Mouse (Mus musculus) embryonic facial prominence, embryonic 13.5 days (tissue): ENCODE measurements around the gene Nisch. TPM values are rescaled to one million over a fixed set of nuclear protein-coding genes. Genes with fewer than 3 reads are reported as not detected.

Experiments
- ATAC-seq: fragments of 200-750 bp; cut with Nextera tagmentation; 2 replicates; pipeline ENCODE4 v1.8.0; 2017; ENCODE audit warnings: low read depth; ENCODE audit not compliant: insufficient number of reproducible peaks, insufficient read depth, low FRiP score, low TSS enrichment
- H3K27ac ChIP-seq: fragments of 300-500 bp; sonication (generic); 2 replicates; pipeline ENCODE4 v1.5.1; 2015; ENCODE audit warnings: moderate library complexity, mild to moderate bottlenecking, inconsistent platforms
- H3K27me3 ChIP-seq: fragments of 300-500 bp; sonication (generic); 2 replicates; pipeline ENCODE4 v1.6.1; 2015; ENCODE audit warnings: mild to moderate bottlenecking, inconsistent platforms
- H3K36me3 ChIP-seq: fragments of 300-500 bp; sonication (generic); 2 replicates; pipeline ENCODE4 v1.6.1; 2015; ENCODE audit warnings: mild to moderate bottlenecking, inconsistent platforms
- H3K4me1 ChIP-seq: fragments of 300-500 bp; sonication (generic); 2 replicates; pipeline ENCODE4 v1.6.1; 2015; ENCODE audit warnings: inconsistent platforms
- H3K4me2 ChIP-seq: fragments of 300-500 bp; sonication (generic); 2 replicates; pipeline ENCODE4 v1.6.1; 2015; ENCODE audit warnings: moderate library complexity, mild to moderate bottlenecking, inconsistent platforms
- H3K4me3 ChIP-seq: fragments of 300-500 bp; sonication (generic); 2 replicates; pipeline ENCODE4 v1.5.1; 2015; ENCODE audit warnings: mild to moderate bottlenecking, inconsistent platforms
- H3K9ac ChIP-seq: fragments of 300-500 bp; sonication (generic); 2 replicates; pipeline ENCODE4 v1.6.1; 2015; ENCODE audit warnings: mild to moderate bottlenecking, inconsistent platforms
- H3K9me3 ChIP-seq: fragments of 300-500 bp; sonication (generic); 2 replicates; pipeline ENCODE4 v1.6.1; 2016; ENCODE audit warnings: inconsistent platforms
- WGBS: fragments of 180-500 bp; shearing (Covaris S2); methylation state at CpG from one replicate; pipeline ENCODE4 v1.1.7; 2015; ENCODE audit warnings: mixed read lengths; 5-methylcytosine and 5-hydroxymethylcytosine counted together
- polyA plus RNA-seq: library from polyadenylated mRNA; unstranded; fragments of >200 nt; fragmentation: Nextera tagmentation; extraction: Ambion mirVana; gene quantifications from 2 replicates; pipeline ENCODE4 v1.2.1, GENCODE M21; 2015

The Nisch gene
- polyA plus RNA-seq, 1 experiment from 2014 or later = 415 TPM

GRCm38 (mm10) chr14:31184195-31184594, 32.6 kb downstream of the Nisch start:
- H3K4me1 ChIP-seq = no peaks in the 10 kb centered on the region
- no peaks in the 10 kb centered on the region for H3K27me3 ChIP-seq
- no peak overlapping the region for H3K4me2 ChIP-seq
- no peak overlapping the region for H3K9ac ChIP-seq
- H3K36me3 ChIP-seq = peaks cover 99% of the 10 kb centered on the region
- H3K27ac ChIP-seq = no peak overlapping the region
- 89% methylated on average over 12 of the region's 12 CpGs for WGBS
- no peak overlapping the region for H3K4me3 ChIP-seq
- no peak for ATAC-seq
- H3K9me3 ChIP-seq = no peaks in the 10 kb centered on the region

- no peak overlapping the region for H3K27ac ChIP-seq
- no peak overlapping the region for H3K9ac ChIP-seq
- no peaks in the 10 kb centered on the region for H3K27me3 ChIP-seq
- H3K4me1 ChIP-seq = no peaks in the 10 kb centered on the region
- H3K4me2 ChIP-seq = no peak overlapping the region
- no peak for ATAC-seq
- peaks cover 99% of the 10 kb centered on the region for H3K36me3 ChIP-seq
- no peak overlapping the region for H3K4me3 ChIP-seq
- no peaks in the 10 kb centered on the region for H3K9me3 ChIP-seq
- 87% methylated on average over 5 of the region's 5 CpGs for WGBS
Observed at GRCm38 (mm10) chr14:31183541-31183940, 33.2 kb downstream of the Nisch start.

GRCm38 (mm10) chr14:31182786-31183290, 33.9 kb downstream of the Nisch start:
- H3K9me3 ChIP-seq = no peaks in the 10 kb centered on the region

GRCm38 (mm10) chr14:31181512-31181911, 35.2 kb downstream of the Nisch start:
- Histone ChIP-seq H3K4me3 (no peak overlapping the region), H3K36me3 (peaks cover 98% of the 10 kb centered on the region), H3K27me3 (no peaks in the 10 kb centered on the region), H3K9ac (no peak overlapping the region), H3K27ac (no peak overlapping the region), H3K4me2 (no peak overlapping the region), H3K9me3 (no peaks in the 10 kb centered on the region), H3K4me1 (no peaks in the 10 kb centered on the region)
- no peak for ATAC-seq
- WGBS = 89% methylated on average over 4 of the region's 4 CpGs

More at GRCm38 (mm10) chr14:31182786-31183290, 33.9 kb downstream of the Nisch start:
- no peak overlapping the region for H3K4me2 ChIP-seq
- H3K27me3 ChIP-seq = no peaks in the 10 kb centered on the region
- H3K9ac ChIP-seq = no peak overlapping the region
- no peak for ATAC-seq
- no peak overlapping the region for H3K4me3 ChIP-seq
- 74% methylated on average over 2 of the region's 2 CpGs for WGBS
- H3K27ac ChIP-seq = no peak overlapping the region
- peaks cover 98% of the 10 kb centered on the region for H3K36me3 ChIP-seq
- no peaks in the 10 kb centered on the region for H3K4me1 ChIP-seq

GRCm38 (mm10) chr14:31179677-31180365, 36.9 kb downstream of the Nisch start:
- Histone ChIP-seq H3K36me3 (peaks cover 98% of the 10 kb centered on the region), H3K9me3 (no peaks in the 10 kb centered on the region), H3K27me3 (no peaks in the 10 kb centered on the region), H3K4me3 (no peak overlapping the region), H3K4me1 (no peaks in the 10 kb centered on the region), H3K4me2 (no peak overlapping the region), H3K9ac (no peak overlapping the region), H3K27ac (no peak overlapping the region)
- 93% methylated on average over 11 of the region's 12 CpGs for WGBS
- no peak for ATAC-seq

- Histone ChIP-seq H3K4me3 (no peak overlapping the region), H3K9ac (no peak overlapping the region), H3K27ac (no peak overlapping the region), H3K4me1 (no peaks in the 10 kb centered on the region), H3K27me3 (no peaks in the 10 kb centered on the region), H3K9me3 (no peaks in the 10 kb centered on the region), H3K36me3 (peaks cover 98% of the 10 kb centered on the region), H3K4me2 (no peak overlapping the region)
- 94% methylated on average over 5 of the region's 5 CpGs for WGBS
- no peak for ATAC-seq
Observed at GRCm38 (mm10) chr14:31177715-31178114, 39.0 kb downstream of the Nisch start.

GRCm38 (mm10) chr14:31177287-31177686, 39.5 kb downstream of the Nisch start:
- 88% methylated on average over 16 of the region's 16 CpGs for WGBS
- Histone ChIP-seq H3K9ac (no peak overlapping the region), H3K9me3 (no peaks in the 10 kb centered on the region), H3K27ac (no peak overlapping the region), H3K4me1 (no peaks in the 10 kb centered on the region), H3K36me3 (peaks cover 98% of the 10 kb centered on the region), H3K4me3 (no peak overlapping the region), H3K27me3 (no peaks in the 10 kb centered on the region), H3K4me2 (no peak overlapping the region)
- no peak for ATAC-seq

- Histone ChIP-seq H3K9me3 (no peaks in the 10 kb centered on the region), H3K9ac (no peak overlapping the region), H3K4me1 (no peaks in the 10 kb centered on the region), H3K36me3 (peaks cover 84% of the 10 kb centered on the region), H3K4me3 (no peak overlapping the region), H3K27ac (no peak overlapping the region), H3K27me3 (no peaks in the 10 kb centered on the region), H3K4me2 (no peak overlapping the region)
- ATAC-seq = no peak
- 89% methylated on average over 7 of the region's 7 CpGs for WGBS
Observed at GRCm38 (mm10) chr14:31173537-31173936, 43.2 kb downstream of the Nisch start.

GRCm38 (mm10) chr14:31172781-31173455, 43.8 kb downstream of the Nisch start:
- Histone ChIP-seq H3K4me1 (no peaks in the 10 kb centered on the region), H3K27ac (no peak overlapping the region), H3K27me3 (no peaks in the 10 kb centered on the region), H3K9me3 (no peaks in the 10 kb centered on the region), H3K4me2 (no peak overlapping the region), H3K9ac (no peak overlapping the region), H3K4me3 (no peak overlapping the region), H3K36me3 (peaks cover 79% of the 10 kb centered on the region)
- WGBS = 81% methylated on average over 18 of the region's 18 CpGs
- ATAC-seq = no peak

- H3K27me3 ChIP-seq = no peaks in the 10 kb centered on the region
- H3K9ac ChIP-seq = no peak overlapping the region
- H3K4me1 ChIP-seq = peaks cover 2% of the 10 kb centered on the region; the same call in 1 of the 2 replicates
- no peak for ATAC-seq
- no peak overlapping the region for H3K27ac ChIP-seq
- no peak overlapping the region for H3K4me3 ChIP-seq
- no peaks in the 10 kb centered on the region for H3K9me3 ChIP-seq
- WGBS = 96% methylated on average over 15 of the region's 15 CpGs
- peaks cover 68% of the 10 kb centered on the region for H3K36me3 ChIP-seq
- H3K4me2 ChIP-seq = no peak overlapping the region
Observed at GRCm38 (mm10) chr14:31171821-31172220, 44.9 kb downstream of the Nisch start.

GRCm38 (mm10) chr14:31171386-31171785, 45.4 kb downstream of the Nisch start:
- Histone ChIP-seq H3K4me3 (no peak overlapping the region), H3K4me1 (peaks cover 6% of the 10 kb centered on the region; the same call in 1 of the 2 replicates), H3K4me2 (no peak overlapping the region), H3K27me3 (no peaks in the 10 kb centered on the region), H3K27ac (0 out of 2 replicates have a peak overlapping the region, but pooled peaks have one; percentile 3), H3K36me3 (peaks cover 64% of the 10 kb centered on the region), H3K9me3 (no peaks in the 10 kb centered on the region), H3K9ac (no peak overlapping the region)
- ATAC-seq = no peak
- 86% methylated on average over 11 of the region's 11 CpGs for WGBS

GRCm38 (mm10) chr14:31170963-31171362, 45.8 kb downstream of the Nisch start:
- Histone ChIP-seq H3K9me3 (no peaks in the 10 kb centered on the region), H3K27ac (0 out of 2 replicates have a peak overlapping the region, but pooled peaks have one; percentile 3), H3K9ac (no peak overlapping the region), H3K4me2 (no peak overlapping the region), H3K4me3 (no peak overlapping the region), H3K4me1 (peaks cover 10% of the 10 kb centered on the region; the same call in 1 of the 2 replicates), H3K36me3 (peaks cover 60% of the 10 kb centered on the region), H3K27me3 (no peaks in the 10 kb centered on the region)
- 90% methylated on average over 13 of the region's 13 CpGs for WGBS
- ATAC-seq = no peak
